Mouse (Mus musculus) heart, embryonic 15.5 days (tissue): ENCODE data around the gene Coq8a. TPM values are rescaled to one million over a fixed set of nuclear protein-coding genes. Genes with fewer than 3 reads are reported as not detected.

Experiments
- ATAC-seq: fragments of 200-750 bp; cut with Nextera tagmentation; replicated peaks from 2 replicates; pipeline ENCODE4 v1.8.0; 2017; ENCODE audit warnings: low read depth, moderate TSS enrichment; ENCODE audit not compliant: insufficient number of reproducible peaks, insufficient read depth, low FRiP score
- H3K27ac ChIP-seq: fragments of 300-500 bp; sonication (generic); 2 replicates; pipeline ENCODE4 v1.5.1; 2015; ENCODE audit warnings: mild to moderate bottlenecking, inconsistent platforms
- H3K27me3 ChIP-seq: fragments of 300-500 bp; sonication (generic); 2 replicates; pipeline ENCODE4 v1.6.1; 2015; ENCODE audit warnings: inconsistent platforms
- H3K36me3 ChIP-seq: fragments of 300-500 bp; sonication (generic); 2 replicates; pipeline ENCODE4 v1.6.1; 2015; ENCODE audit warnings: mild to moderate bottlenecking, inconsistent platforms
- H3K4me1 ChIP-seq: fragments of 300-500 bp; sonication (generic); replicated peaks from 2 replicates; pipeline ENCODE4 v1.6.1; 2015; ENCODE audit warnings: inconsistent platforms
- H3K4me2 ChIP-seq: fragments of 300-500 bp; sonication (generic); 2 replicates; pipeline ENCODE4 v1.6.1; 2015; ENCODE audit warnings: inconsistent platforms, mild to moderate bottlenecking, moderate library complexity
- H3K4me3 ChIP-seq: fragments of 300-500 bp; sonication (generic); 2 replicates; pipeline ENCODE4 v1.5.1; 2015; ENCODE audit warnings: mild to moderate bottlenecking, inconsistent platforms
- H3K9ac ChIP-seq: fragments of 300-500 bp; sonication (generic); 2 replicates; pipeline ENCODE4 v1.6.1; 2015; ENCODE audit warnings: mild to moderate bottlenecking, inconsistent platforms
- H3K9me3 ChIP-seq: fragments of 300-500 bp; sonication (generic); replicated peaks from 2 replicates; pipeline ENCODE4 v1.6.1; 2016; ENCODE audit warnings: inconsistent platforms
- WGBS: fragments of 180-500 bp; shearing (Covaris S2); methylation state at CpG from one replicate; pipeline ENCODE4 v1.1.7; 2015; ENCODE audit warnings: mixed read lengths; 5-methylcytosine and 5-hydroxymethylcytosine counted together
- polyA plus RNA-seq: library from polyadenylated mRNA; unstranded; fragments of >200 nt; fragmentation: Nextera tagmentation; extraction: Ambion mirVana; gene quantifications from 2 replicates; pipeline ENCODE4 v1.2.1, GENCODE M21; 2015

The Coq8a gene
- polyA plus RNA-seq, 1 experiment from 2014 or later, result 66.7 TPM

- 83% methylated on average over 8 of the region's 8 CpGs for WGBS
- no peak overlapping the region for H3K4me2 ChIP-seq
- H3K4me1 ChIP-seq, result no peaks in the 10 kb centered on the region
- no peaks in the 10 kb centered on the region for H3K9me3 ChIP-seq
- ATAC-seq, result no peak
- H3K36me3 ChIP-seq, result peaks cover 15% of the 10 kb centered on the region
- no peak overlapping the region for H3K9ac ChIP-seq
- no peak overlapping the region for H3K4me3 ChIP-seq
- no peak overlapping the region for H3K27ac ChIP-seq
- no peaks in the 10 kb centered on the region for H3K27me3 ChIP-seq
These were observed 48.2 kb downstream of the Coq8a start for GRCm38 (mm10) chr1:180151191-180151590.

- WGBS, result 79% methylated on average over 4 of the region's 4 CpGs
- Histone ChIP-seq H3K4me2 (no peak overlapping the region), H3K4me1 (no peaks in the 10 kb centered on the region), H3K36me3 (peaks cover 21% of the 10 kb centered on the region), H3K9me3 (no peaks in the 10 kb centered on the region), H3K27me3 (no peaks in the 10 kb centered on the region), H3K9ac (no peak overlapping the region), H3K4me3 (no peak overlapping the region), H3K27ac (0 out of 2 replicates have a peak overlapping the region, but pooled peaks have one; percentile 37)
- no peak for ATAC-seq
These were observed 50.8 kb downstream of the Coq8a start for GRCm38 (mm10) chr1:180148563-180148962.

- Histone ChIP-seq H3K4me3 (no peak overlapping the region), H3K4me1 (no peaks in the 10 kb centered on the region), H3K36me3 (peaks cover 24% of the 10 kb centered on the region), H3K27ac (0 out of 2 replicates have a peak overlapping the region, but pooled peaks have one; percentile 37), H3K9me3 (no peaks in the 10 kb centered on the region), H3K4me2 (no peak overlapping the region), H3K9ac (no peak overlapping the region), H3K27me3 (no peaks in the 10 kb centered on the region)
- 77% methylated on average over 4 of the region's 4 CpGs for WGBS
- ATAC-seq, result no peak
These were observed 51.4 kb downstream of the Coq8a start for GRCm38 (mm10) chr1:180148036-180148435.

GRCm38 (mm10) chr1:180140970-180141369 is 58.4 kb downstream of the Coq8a start:
- no peak overlapping the region for H3K9ac ChIP-seq
- H3K4me3 ChIP-seq, result no peak overlapping the region
- H3K27ac ChIP-seq, result no peak overlapping the region
- H3K27me3 ChIP-seq, result no peaks in the 10 kb centered on the region
- peaks cover 51% of the 10 kb centered on the region for H3K36me3 ChIP-seq
- no peaks in the 10 kb centered on the region for H3K9me3 ChIP-seq
- no peak overlapping the region for H3K4me2 ChIP-seq
- WGBS, result 94% methylated on average over 2 of the region's 2 CpGs
- no peak for ATAC-seq
- no peaks in the 10 kb centered on the region for H3K4me1 ChIP-seq

GRCm38 (mm10) chr1:180139158-180139557 is 60.2 kb downstream of the Coq8a start:
- no peaks in the 10 kb centered on the region for H3K4me1 ChIP-seq
- H3K27me3 ChIP-seq, result no peaks in the 10 kb centered on the region
- H3K9ac ChIP-seq, result no peak overlapping the region
- H3K4me2 ChIP-seq, result no peak overlapping the region
- no peak for ATAC-seq
- no peaks in the 10 kb centered on the region for H3K9me3 ChIP-seq
- WGBS, result 78% methylated on average over 4 of the region's 4 CpGs
- peaks cover 45% of the 10 kb centered on the region for H3K36me3 ChIP-seq
- H3K4me3 ChIP-seq, result no peak overlapping the region
- H3K27ac ChIP-seq, result no peak overlapping the region

GRCm38 (mm10) chr1:180132187-180132586 is 67.2 kb downstream of the Coq8a start:
- no peak overlapping the region for H3K27ac ChIP-seq
- H3K9me3 ChIP-seq, result no peaks in the 10 kb centered on the region
- WGBS, result 92% methylated on average over 4 of the region's 4 CpGs
- H3K4me1 ChIP-seq, result no peaks in the 10 kb centered on the region
- H3K27me3 ChIP-seq, result no peaks in the 10 kb centered on the region
- no peak overlapping the region for H3K4me3 ChIP-seq
- no peak overlapping the region for H3K9ac ChIP-seq
- H3K4me2 ChIP-seq, result no peak overlapping the region
- peaks cover 13% of the 10 kb centered on the region; the same call in 1 of the 2 replicates for H3K36me3 ChIP-seq
- no peak for ATAC-seq

- no peaks in the 10 kb centered on the region for H3K9me3 ChIP-seq
- H3K27me3 ChIP-seq, result no peaks in the 10 kb centered on the region
- 62% methylated on average over 3 of the region's 3 CpGs for WGBS
- H3K4me2 ChIP-seq, result no peak overlapping the region
- H3K9ac ChIP-seq, result no peak overlapping the region
- no peaks in the 10 kb centered on the region for H3K4me1 ChIP-seq
- peaks cover 5% of the 10 kb centered on the region; the same call in 1 of the 2 replicates for H3K36me3 ChIP-seq
- H3K27ac ChIP-seq, result no peak overlapping the region
- no peak for ATAC-seq
- no peak overlapping the region for H3K4me3 ChIP-seq
These were observed 68.0 kb downstream of the Coq8a start for GRCm38 (mm10) chr1:180131402-180131801.

GRCm38 (mm10) chr1:180128077-180128792 is 71.2 kb downstream of the Coq8a start:
- Histone ChIP-seq H3K27me3 (no peaks in the 10 kb centered on the region), H3K4me3 (no peak overlapping the region), H3K4me1 (no peaks in the 10 kb centered on the region), H3K9ac (no peak overlapping the region), H3K9me3 (no peaks in the 10 kb centered on the region), H3K4me2 (no peak overlapping the region), H3K36me3 (0 out of 2 replicates have a peak, but pooled peaks cover 3% of the 10 kb centered on the region), H3K27ac (no peak overlapping the region)
- 82% methylated on average over 5 of the region's 5 CpGs for WGBS
- ATAC-seq, result no peak

GRCm38 (mm10) chr1:180118233-180118632 is 81.2 kb downstream of the Coq8a start:
- 83% methylated on average over 8 of the region's 8 CpGs for WGBS
- Histone ChIP-seq H3K9me3 (no peaks in the 10 kb centered on the region), H3K4me3 (no peak overlapping the region), H3K36me3 (peaks cover 4% of the 10 kb centered on the region; the same call in 1 of the 2 replicates), H3K9ac (no peak overlapping the region), H3K27ac (no peak overlapping the region), H3K27me3 (no peaks in the 10 kb centered on the region), H3K4me2 (no peak overlapping the region), H3K4me1 (no peaks in the 10 kb centered on the region)
- no peak for ATAC-seq

- WGBS, result 86% methylated on average over 1 of the region's 1 CpGs
- Histone ChIP-seq H3K9ac (no peak overlapping the region), H3K36me3 (peaks cover 4% of the 10 kb centered on the region; the same call in 1 of the 2 replicates), H3K27ac (no peak overlapping the region), H3K4me1 (no peaks in the 10 kb centered on the region), H3K4me3 (no peak overlapping the region), H3K4me2 (no peak overlapping the region), H3K9me3 (no peaks in the 10 kb centered on the region), H3K27me3 (no peaks in the 10 kb centered on the region)
- no peak for ATAC-seq
These were observed 82.9 kb downstream of the Coq8a start for GRCm38 (mm10) chr1:180116525-180116924.
